Mouse (Mus musculus): Measurements from ENCODE around the gene Nipal3.

GRCm38 (mm10) chr4:135453572-135453971 is 41.3 kb downstream of the Nipal3 start:
- TF ChIP-seq CTCF (IDR thresholded peaks at IDR 0.05; ENCODE audit: control insufficient read depth, insufficient read depth, insufficient read length) (no peak), FOSL1 (IDR thresholded peaks at IDR 0.05; ENCODE audit: insufficient read depth, low read length, poor library complexity, severe bottlenecking) (no peak)
